Mouse (Mus musculus) naive thymus-derived CD4-positive, alpha-beta T cell, adult 2 months (primary cell): ENCODE data around the gene Olfr1162.
"Not testable (repeated sequence)": the region's sequence is repeated elsewhere in the genome, so short reads cannot be mapped to it uniquely, and the experiment has no call there.

Experiments used
- DNase-seq: peaks from one replicate; pipeline ENCODE4 v3.0.0-alpha.2; 2011; ENCODE audit warnings: low read depth

Olfr1162 gene

GRCm38 (mm10) chr2:88051029-88051428 is at the start of gene Olfr1162:
Olfr1162 (minus strand) TSS chr2:88051129.
- DNase-seq, result no peak

- no peak for DNase-seq
Measured at GRCm38 (mm10) chr2:88093866-88094265, 42.9 kb upstream of the Olfr1162 start, which contains the start of gene Olfr1164. Olfr1164 (minus strand) TSS chr2:88093966.

- DNase-seq, result no peak
Measured at GRCm38 (mm10) chr2:88071730-88072129, 20.8 kb upstream of the Olfr1162 start, which contains the start of gene Olfr1163. Olfr1163 (minus strand) TSS chr2:88071830.

GRCm38 (mm10) chr2:88063587-88063986 is 12.7 kb upstream of the Olfr1162 start:
- no peak for DNase-seq

- DNase-seq, result no peak
Measured at GRCm38 (mm10) chr2:88037599-88037998, 13.3 kb downstream of the Olfr1162 start, which contains the start of gene Olfr73. Olfr73 (minus strand) TSS chr2:88037699.

GRCm38 (mm10) chr2:88022474-88022873 is 28.5 kb downstream of the Olfr1162 start, which contains the start of gene Olfr1161:
Olfr1161 (plus strand) TSS chr2:88022774.
- not testable (repeated sequence) for DNase-seq

- no peak for DNase-seq
Measured at GRCm38 (mm10) chr2:88007515-88008318, 43.2 kb downstream of the Olfr1162 start, which contains the start of gene Olfr1160. Olfr1160 (minus strand) TSS chr2:88008268.
